Mouse (Mus musculus): ENCODE measurements around the gene Ibtk. TPM values are rescaled to one million over a fixed set of nuclear protein-coding genes. Genes with fewer than 3 reads are reported as not detected.

The Ibtk gene
- total and polyA plus RNA-seq, 3 experiments = 20.0 to 53.7 (median 21.1) TPM

DNA sequence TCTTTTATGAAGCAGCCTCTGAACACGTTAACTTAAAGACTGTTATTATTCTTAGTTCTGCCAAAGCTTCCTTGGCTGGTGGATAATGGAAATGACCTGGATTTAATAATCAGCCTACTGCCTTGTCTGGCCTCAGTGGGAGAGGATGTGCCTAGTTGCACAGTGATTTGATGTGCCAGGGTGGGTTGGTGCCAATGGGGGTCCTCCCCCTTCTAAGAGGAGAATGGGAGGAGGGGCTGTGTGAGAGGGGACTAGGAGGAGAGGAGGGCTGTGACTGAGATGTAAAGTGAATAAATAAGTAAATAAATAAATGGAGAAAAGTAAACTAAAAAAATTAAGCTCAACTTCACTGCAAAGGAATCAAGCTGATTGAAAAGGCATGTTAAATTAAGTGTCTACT lies 85.3 kb downstream of the Ibtk start:
- Histone ChIP-seq H3K9me3 (replicated peaks; ENCODE audit: insufficient read depth, low read length) (no peaks in the 10 kb centered on the region), H3K79me2 (ENCODE audit: control insufficient read depth, insufficient read depth, low read length, poor library complexity) (no peaks in the 10 kb centered on the region), H3K4me3 (ENCODE audit: control insufficient read depth in 1 of 2, insufficient read depth in 1 of 2, low read depth in 2 of 2, low read length in 2 of 2) (no peak overlapping the region), H3K9ac (ENCODE audit: control insufficient read depth, low read depth, low read length, poor library complexity, severe bottlenecking) (no peak overlapping the region), H3K27ac (ENCODE audit: control insufficient read depth, low read depth, low read length) (no peak overlapping the region), H3K27me3 (ENCODE audit: control insufficient read depth in 1 of 2, insufficient read depth in 2 of 2, low read length in 2 of 2) (no peaks in the 10 kb centered on the region; a peak in 2 of 4 replicates), H3K4me1 (ENCODE audit: control insufficient read depth in 1 of 2, insufficient read depth in 2 of 2, low read length in 2 of 2) (no peaks in the 10 kb centered on the region), H3K36me3 (ENCODE audit: control insufficient read depth in 1 of 2, insufficient read depth in 2 of 2, low read length in 2 of 2) (no peaks in the 10 kb centered on the region)
- no peak for DNase-seq (ENCODE audit: low read depth, low spot score)
- TF ChIP-seq CHD1 (IDR thresholded peaks at IDR 0.05; ENCODE audit: low read depth, low read length) = no peak
- TF ChIP-seq JUND (IDR thresholded peaks at IDR 0.05; ENCODE audit: low read depth, low read length) = no peak
- TF ChIP-seq MAX (IDR thresholded peaks at IDR 0.05; ENCODE audit: low read length) = no peak
- no peak for TF ChIP-seq MYB (IDR thresholded peaks at IDR 0.05; ENCODE audit: low read depth, low read length)
- no peak for TF ChIP-seq USF1 (IDR thresholded peaks at IDR 0.05; ENCODE audit: low read depth, low read length)
- TF ChIP-seq USF2 (IDR thresholded peaks at IDR 0.05; ENCODE audit: borderline replicate concordance in 1 of 2, insufficient read depth in 1 of 2, low read depth in 1 of 2, low read length in 2 of 2) = no peak
- no peak for TF ChIP-seq ZMIZ1 (IDR thresholded peaks at IDR 0.05; ENCODE audit: low read depth, low read length)
- no peak for TF ChIP-seq EP300 (IDR thresholded peaks at IDR 0.05; ENCODE audit: low read depth in 1 of 2, low read length in 2 of 2)
- no peak for TF ChIP-seq RAD21 (IDR thresholded peaks at IDR 0.05; ENCODE audit: low read depth, low read length)
- no peak for TF ChIP-seq SIN3A (IDR thresholded peaks at IDR 0.05; ENCODE audit: low read length)
- TF ChIP-seq CTCF (IDR thresholded peaks at IDR 0.05 in 2 of 3, conservative IDR thresholded peaks at IDR 0.05 in 1 of 3; ENCODE audit: control insufficient read depth in 1 of 3, insufficient read depth in 1 of 3, low read depth in 2 of 3, low read length in 3 of 3, poor library complexity in 1 of 3, severe bottlenecking in 1 of 3) = no peak
- no peak for TF ChIP-seq E2F4 (IDR thresholded peaks at IDR 0.05; ENCODE audit: borderline replicate concordance, low read depth, low read length)
- TF ChIP-seq MAFK (IDR thresholded peaks at IDR 0.05; ENCODE audit: borderline replicate concordance, low read depth, low read length) = no peak
- TF ChIP-seq TBP (IDR thresholded peaks at IDR 0.05; ENCODE audit: low read depth, low read length) = no peak
- no peak for TF ChIP-seq NRF1 (IDR thresholded peaks at IDR 0.05; ENCODE audit: insufficient read depth, low read depth, low read length, poor library complexity, severe bottlenecking)
- TF ChIP-seq HCFC1 (IDR thresholded peaks at IDR 0.05; ENCODE audit: low read depth, low read length) = no peak

DNA sequence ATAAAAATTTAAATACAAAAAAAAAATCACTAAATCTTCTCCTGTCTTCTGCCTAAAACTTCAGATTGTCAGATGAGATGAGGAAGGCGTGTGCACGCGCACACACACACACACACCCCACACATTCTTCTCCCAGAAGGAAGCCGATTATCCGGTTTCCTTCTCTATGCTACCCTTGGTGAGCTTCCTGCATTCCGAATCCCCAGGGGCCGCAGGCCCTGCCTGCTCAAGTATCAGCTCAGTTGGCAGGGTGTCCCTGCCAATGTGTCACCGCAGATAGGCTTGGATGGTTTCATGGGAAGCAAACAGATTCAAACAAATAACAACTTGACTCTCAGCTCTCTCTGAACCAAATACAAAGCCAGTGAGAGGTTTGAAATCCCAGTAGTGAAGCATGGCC lies 86.0 kb downstream of the Ibtk start:
- no peak overlapping the region for H3K4me3 ChIP-seq (ENCODE audit: control insufficient read depth in 1 of 2, insufficient read depth in 1 of 2, low read depth in 2 of 2, low read length in 2 of 2)
- no peaks in the 10 kb centered on the region for H3K36me3 ChIP-seq (ENCODE audit: control insufficient read depth in 1 of 2, insufficient read depth in 2 of 2, low read length in 2 of 2)
- no peaks in the 10 kb centered on the region for H3K4me1 ChIP-seq (ENCODE audit: control insufficient read depth in 1 of 2, insufficient read depth in 2 of 2, low read length in 2 of 2)
- H3K9me3 ChIP-seq (replicated peaks; ENCODE audit: insufficient read depth, low read length) = no peaks in the 10 kb centered on the region
- no peaks in the 10 kb centered on the region for H3K79me2 ChIP-seq (ENCODE audit: control insufficient read depth, insufficient read depth, low read length, poor library complexity)
- TF ChIP-seq NRF1 (IDR thresholded peaks at IDR 0.05; ENCODE audit: insufficient read depth, low read depth, low read length, poor library complexity, severe bottlenecking) (no peak), ETS1 (IDR thresholded peaks at IDR 0.05; ENCODE audit: low read depth, low read length) (no peak), ZKSCAN1 (IDR thresholded peaks at IDR 0.05; ENCODE audit: low read depth, low read length) (no peak), CHD2 (IDR thresholded peaks at IDR 0.05; ENCODE audit: low read length) (no peak), GATA1 (IDR thresholded peaks at IDR 0.05; ENCODE audit: low read depth, low read length) (no peak), ZMIZ1 (IDR thresholded peaks at IDR 0.05; ENCODE audit: low read depth, low read length) (no peak), TBP (IDR thresholded peaks at IDR 0.05; ENCODE audit: low read depth, low read length) (no peak), TAL1 (IDR thresholded peaks at IDR 0.05; ENCODE audit: low read length) (no peak), MAZ (IDR thresholded peaks at IDR 0.05; ENCODE audit: low read depth, low read length) (no peak), USF2 (IDR thresholded peaks at IDR 0.05; ENCODE audit: borderline replicate concordance in 1 of 2, insufficient read depth in 1 of 2, low read depth in 1 of 2, low read length in 2 of 2) (no peak), USF1 (IDR thresholded peaks at IDR 0.05; ENCODE audit: low read depth, low read length) (no peak), TCF12 (IDR thresholded peaks at IDR 0.05; ENCODE audit: low read depth, low read length) (no peak), MEF2A (IDR thresholded peaks at IDR 0.05; ENCODE audit: extremely low read depth, insufficient replicate concordance, low read depth, low read length, poor library complexity, severe bottlenecking) (no peak), POLR2AphosphoS2 (IDR thresholded peaks at IDR 0.05; ENCODE audit: low read length) (no peak), E2F4 (IDR thresholded peaks at IDR 0.05; ENCODE audit: borderline replicate concordance, low read depth, low read length) (no peak), MAX (IDR thresholded peaks at IDR 0.05; ENCODE audit: low read length) (no peak), ELF1 (IDR thresholded peaks at IDR 0.05; ENCODE audit: low read depth, low read length) (no peak), POLR2AphosphoS5 (IDR thresholded peaks at IDR 0.05; ENCODE audit: borderline replicate concordance, low read depth, low read length) (no peak)
- H3K27me3 ChIP-seq (ENCODE audit: control insufficient read depth in 1 of 2, insufficient read depth in 2 of 2, low read length in 2 of 2) = no peaks in the 10 kb centered on the region; a peak in 2 of 4 replicates
- H3K9ac ChIP-seq (ENCODE audit: control insufficient read depth, low read depth, low read length, poor library complexity, severe bottlenecking) = no peak overlapping the region
- DNase-seq (ENCODE audit: low read depth, low spot score) = no peak
- no peak overlapping the region for H3K27ac ChIP-seq (ENCODE audit: control insufficient read depth, low read depth, low read length)

Measured in MEL (cell line).